Mouse (Mus musculus) lung, postnatal 25 days (tissue): ENCODE data around the gene Col6a5.

Experiments
- DNase-seq: peaks from one replicate; pipeline ENCODE4 v3.0.0; 2022; ENCODE audit warnings: low spot score

The Col6a5 gene

DNA sequence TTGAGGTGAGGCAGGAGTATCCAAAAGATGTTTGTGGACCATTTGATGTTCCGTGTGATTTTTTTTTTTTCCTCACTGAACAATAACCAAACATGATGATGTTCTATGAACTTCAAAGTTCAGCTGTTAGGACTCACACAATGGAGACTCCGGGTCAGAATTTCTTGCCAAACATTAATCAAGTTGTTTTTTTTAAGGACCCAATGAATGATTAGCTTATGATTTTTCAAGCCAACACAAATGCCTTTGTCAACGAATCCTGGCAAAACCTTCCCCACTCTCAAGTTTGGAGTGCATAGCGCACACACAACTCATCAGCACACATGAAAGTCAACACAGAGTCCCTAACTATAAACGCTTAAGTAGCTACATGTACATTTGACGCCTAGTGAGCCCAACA, 139.7 kb downstream of the Col6a5 start:
- DNase-seq: no peak

GRCm38 (mm10) chr9:105819155-105819709, 141.2 kb downstream of the Col6a5 start:
- DNase-seq: no peak

DNA sequence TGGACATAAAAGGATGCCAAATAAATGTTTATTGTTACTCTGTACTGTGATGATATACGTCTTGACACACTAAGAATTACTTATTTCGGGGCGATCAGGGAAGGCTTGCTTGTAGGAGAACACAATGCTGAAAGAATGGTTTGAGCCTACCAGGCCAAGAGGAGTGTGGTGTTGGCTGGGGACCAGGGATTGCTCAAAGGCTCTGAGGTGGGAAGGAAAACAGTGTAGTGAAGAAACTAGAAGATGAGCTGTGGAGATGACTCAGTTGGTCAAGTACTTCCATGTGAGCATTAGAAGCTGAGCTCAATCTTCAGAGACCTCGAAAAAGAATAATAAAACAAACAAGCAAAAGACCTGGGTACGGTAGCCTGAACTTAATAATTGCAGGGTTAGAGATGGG, 146.0 kb downstream of the Col6a5 start:
- no peak for DNase-seq

- no peak for DNase-seq
Observed at GRCm38 (mm10) chr9:105811458-105811857, 149.0 kb downstream of the Col6a5 start.

DNA sequence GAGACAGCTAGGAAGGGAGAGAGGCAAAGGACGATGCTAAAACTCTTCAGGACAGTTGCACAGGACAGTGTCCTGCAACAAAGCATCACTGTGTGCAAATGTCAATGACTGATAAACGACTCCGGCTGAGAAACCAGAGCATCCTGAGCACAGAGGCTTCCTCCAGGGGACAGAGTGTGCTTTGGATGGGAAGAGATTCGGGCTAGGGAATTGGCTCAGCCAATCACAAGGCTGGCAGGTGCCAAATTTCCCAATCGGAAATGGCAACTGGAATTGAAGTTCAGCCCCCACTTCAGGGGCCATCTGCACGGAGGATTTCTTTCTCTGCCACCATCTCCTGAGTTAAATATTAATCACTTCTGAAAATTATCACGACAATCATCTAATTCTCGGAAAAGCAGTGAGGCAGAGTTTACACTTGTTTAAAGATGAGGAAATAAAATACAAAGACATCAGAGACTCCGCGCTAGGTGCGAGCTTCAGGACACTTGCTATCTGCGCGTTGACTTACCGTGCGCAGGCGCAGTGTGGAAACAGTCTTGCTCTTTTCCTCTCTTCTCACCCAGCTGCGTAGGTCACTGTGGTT, 151.4 kb downstream of the Col6a5 start:
- no peak for DNase-seq
